Mouse (Mus musculus) CD4-positive, CD25-positive, alpha-beta regulatory T cell, adult 2 months (primary cell): ENCODE results near the gene Osbpl9.

ENCODE experiments used
- DNase-seq: peaks from one replicate; pipeline ENCODE4 v3.0.0-alpha.2; 2012; ENCODE audit warnings: low read depth, low spot score

Osbpl9 gene

GRCm38 (mm10) chr4:109207524-109207923 is 5.5 kb upstream of the Osbpl9 start:
- no peak for DNase-seq

GRCm38 (mm10) chr4:109204416-109204815 is 2.3 kb upstream of the Osbpl9 start:
- DNase-seq, result no peak

GRCm38 (mm10) chr4:109203931-109204330 is 1.9 kb upstream of the Osbpl9 start:
- DNase-seq, result no peak

GRCm38 (mm10) chr4:109199069-109199468 is 3.0 kb downstream of the Osbpl9 start:
- DNase-seq, result no peak

- no peak for DNase-seq
These were observed 6.0 kb downstream of the Osbpl9 start for GRCm38 (mm10) chr4:109195900-109196629.

- no peak for DNase-seq
These were observed 8.2 kb downstream of the Osbpl9 start for GRCm38 (mm10) chr4:109193886-109194285.

- DNase-seq, result no peak
These were observed 10.5 kb downstream of the Osbpl9 start for GRCm38 (mm10) chr4:109191598-109191997.

- no peak for DNase-seq
These were observed 16.3 kb downstream of the Osbpl9 start for GRCm38 (mm10) chr4:109185616-109186405.

- DNase-seq, result no peak
These were observed 26.4 kb downstream of the Osbpl9 start for GRCm38 (mm10) chr4:109175677-109176076.

- no peak for DNase-seq
These were observed 28.2 kb downstream of the Osbpl9 start for GRCm38 (mm10) chr4:109173775-109174440.

GRCm38 (mm10) chr4:109173369-109173768 is 28.7 kb downstream of the Osbpl9 start:
- no peak for DNase-seq

GRCm38 (mm10) chr4:109165521-109166173 is 36.4 kb downstream of the Osbpl9 start:
- peak; percentile 85 for DNase-seq

GRCm38 (mm10) chr4:109156481-109157261 is 45.4 kb downstream of the Osbpl9 start:
- DNase-seq, result no peak

GRCm38 (mm10) chr4:109156073-109156472 is 46.0 kb downstream of the Osbpl9 start:
- no peak for DNase-seq

- DNase-seq, result no peak
These were observed 51.9 kb downstream of the Osbpl9 start for GRCm38 (mm10) chr4:109150214-109150613.

- no peak for DNase-seq
These were observed 52.7 kb downstream of the Osbpl9 start for GRCm38 (mm10) chr4:109149411-109149810.

- DNase-seq, result peak; percentile 71
These were observed 54.6 kb downstream of the Osbpl9 start for GRCm38 (mm10) chr4:109147278-109148038.

GRCm38 (mm10) chr4:109143091-109143490 is 59.0 kb downstream of the Osbpl9 start:
- DNase-seq, result no peak

GRCm38 (mm10) chr4:109138551-109138950 is 63.5 kb downstream of the Osbpl9 start:
- DNase-seq, result no peak

- peak; percentile 63 for DNase-seq
These were observed 65.5 kb downstream of the Osbpl9 start for GRCm38 (mm10) chr4:109136475-109137125.
